Mouse (Mus musculus): ENCODE results near the gene Gm3336. TPM values are rescaled to one million over a fixed set of nuclear protein-coding genes. Genes with fewer than 3 reads are reported as not detected.

The Gm3336 gene
- polyA plus RNA-seq, 1 experiment from 2014 or later: not detected

GRCm38 (mm10) chr8:70696946-70697345 lies 21.4 kb upstream of the Gm3336 start:
- H3K4me3 ChIP-seq: no peak overlapping the region
- ATAC-seq (replicated peaks): no peak
- WGBS: 18% methylated on average over 4 of the region's 4 CpGs

GRCm38 (mm10) chr8:70697366-70698250 lies 20.7 kb upstream of the Gm3336 start:
- peaks cover 51% of the 10 kb centered on the region for H3K4me1 ChIP-seq
- H3K27ac ChIP-seq (replicated peaks): peak overlapping the region; percentile 98
- ATAC-seq (replicated peaks): no peak
- H3K27me3 ChIP-seq: no peaks in the 10 kb centered on the region
- H3K36me3 ChIP-seq: no peaks in the 10 kb centered on the region
- peak overlapping the region; percentile 100; the same call in 1 of the 2 replicates for H3K9ac ChIP-seq (replicated peaks)
- peak overlapping the region; percentile 95 for H3K4me3 ChIP-seq
- H3K4me2 ChIP-seq (replicated peaks): peak overlapping the region; percentile 71
- H3K9me3 ChIP-seq: no peaks in the 10 kb centered on the region
- 71% methylated on average over 12 of the region's 12 CpGs for WGBS

More at GRCm38 (mm10) chr8:70696946-70697345, 21.4 kb upstream of the Gm3336 start:
- Histone ChIP-seq H3K27me3 (no peaks in the 10 kb centered on the region), H3K4me2 (replicated peaks) (peak overlapping the region; percentile 52), H3K9ac (replicated peaks) (peak overlapping the region; percentile 44; the same call in 1 of the 2 replicates), H3K36me3 (no peaks in the 10 kb centered on the region), H3K4me1 (peaks cover 50% of the 10 kb centered on the region), H3K9me3 (no peaks in the 10 kb centered on the region), H3K27ac (replicated peaks) (peak overlapping the region; percentile 98)

- peaks cover 60% of the 10 kb centered on the region for H3K4me1 ChIP-seq
These were observed 19.8 kb upstream of the Gm3336 start, which contains the start of gene Jund for GRCm38 (mm10) chr8:70698310-70699109. Gene Jund, plus strand, starts transcription at chr8:70698949.

GRCm38 (mm10) chr8:70699116-70699833 lies 19.1 kb upstream of the Gm3336 start:
- H3K9me3 ChIP-seq: no peaks in the 10 kb centered on the region
- peak overlapping the region; percentile 95 for H3K4me3 ChIP-seq
- WGBS: under 1% methylated on average over 88 of the region's 89 CpGs
- ATAC-seq (replicated peaks): peak; percentile 2
- H3K9ac ChIP-seq (replicated peaks): peak overlapping the region; percentile 100
- H3K4me2 ChIP-seq (replicated peaks): peak overlapping the region; percentile 69
- peaks cover 65% of the 10 kb centered on the region for H3K4me1 ChIP-seq
- H3K36me3 ChIP-seq: peaks cover 3% of the 10 kb centered on the region; the same call in 1 of the 2 replicates
- peak overlapping the region; percentile 98 for H3K27ac ChIP-seq (replicated peaks)
- H3K27me3 ChIP-seq: no peaks in the 10 kb centered on the region

More at GRCm38 (mm10) chr8:70698310-70699109, 19.8 kb upstream of the Gm3336 start, which contains the start of gene Jund:
- WGBS: under 1% methylated on average over 68 of the region's 69 CpGs
- H3K9ac ChIP-seq (replicated peaks): peak within 1 kb of the TSS; percentile 100
- no peaks in the 10 kb centered on the region for H3K9me3 ChIP-seq
- peak within 1 kb of the TSS; percentile 95 for H3K4me3 ChIP-seq
- H3K36me3 ChIP-seq: no peaks in the 10 kb centered on the region; the same call in 1 of the 2 replicates
- peak within 1 kb of the TSS; percentile 71 for H3K4me2 ChIP-seq (replicated peaks)
- ATAC-seq (replicated peaks): peak; percentile 87
- peak within 1 kb of the TSS; percentile 98 for H3K27ac ChIP-seq (replicated peaks)
- H3K27me3 ChIP-seq: no peaks in the 10 kb centered on the region

GRCm38 (mm10) chr8:70699834-70700554 lies 18.3 kb upstream of the Gm3336 start:
- peak; percentile 7 for ATAC-seq (replicated peaks)
- Histone ChIP-seq H3K9ac (replicated peaks) (peak overlapping the region; percentile 100), H3K36me3 (peaks cover 3% of the 10 kb centered on the region; the same call in 1 of the 2 replicates), H3K27me3 (no peaks in the 10 kb centered on the region), H3K4me1 (peaks cover 65% of the 10 kb centered on the region), H3K9me3 (no peaks in the 10 kb centered on the region), H3K4me2 (replicated peaks) (peak overlapping the region; percentile 69), H3K4me3 (peak overlapping the region; percentile 95), H3K27ac (replicated peaks) (peak overlapping the region; percentile 98)
- WGBS: under 1% methylated on average over 59 of the region's 59 CpGs

GRCm38 (mm10) chr8:70700555-70700922 lies 17.8 kb upstream of the Gm3336 start:
- H3K9me3 ChIP-seq: no peaks in the 10 kb centered on the region
- 0% methylated on average over 20 of the region's 20 CpGs for WGBS
- H3K27ac ChIP-seq (replicated peaks): peak overlapping the region; percentile 98
- ATAC-seq (replicated peaks): peak; percentile 16; the same call in 1 of the 2 replicates
- H3K4me1 ChIP-seq: peaks cover 62% of the 10 kb centered on the region
- peak overlapping the region; percentile 100 for H3K9ac ChIP-seq (replicated peaks)
- H3K27me3 ChIP-seq: no peaks in the 10 kb centered on the region
- H3K36me3 ChIP-seq: peaks cover 3% of the 10 kb centered on the region; the same call in 1 of the 2 replicates
- peak overlapping the region; percentile 69 for H3K4me2 ChIP-seq (replicated peaks)
- H3K4me3 ChIP-seq: peak overlapping the region; percentile 95

GRCm38 (mm10) chr8:70701048-70701981 lies 17.0 kb upstream of the Gm3336 start:
- no peak for ATAC-seq (replicated peaks)
- Histone ChIP-seq H3K4me2 (replicated peaks) (peak overlapping the region; percentile 69), H3K4me1 (peaks cover 56% of the 10 kb centered on the region), H3K9me3 (no peaks in the 10 kb centered on the region), H3K4me3 (peak overlapping the region; percentile 95), H3K27me3 (no peaks in the 10 kb centered on the region), H3K27ac (replicated peaks) (peak overlapping the region; percentile 98), H3K36me3 (peaks cover 3% of the 10 kb centered on the region; the same call in 1 of the 2 replicates), H3K9ac (replicated peaks) (peak overlapping the region; percentile 100)
- WGBS: 54% methylated on average over 10 of the region's 10 CpGs

- no peaks in the 10 kb centered on the region for H3K9me3 ChIP-seq
- WGBS: 82% methylated on average over 2 of the region's 2 CpGs
- H3K27me3 ChIP-seq: no peaks in the 10 kb centered on the region
- H3K36me3 ChIP-seq: peaks cover 3% of the 10 kb centered on the region; the same call in 1 of the 2 replicates
- peak overlapping the region; percentile 100; the same call in 1 of the 2 replicates for H3K9ac ChIP-seq (replicated peaks)
- H3K27ac ChIP-seq (replicated peaks): 0 out of 2 replicates have a peak overlapping the region, but pooled peaks have one; percentile 2
- no peak for ATAC-seq (replicated peaks)
- peaks cover 47% of the 10 kb centered on the region for H3K4me1 ChIP-seq
- peak overlapping the region; percentile 69 for H3K4me2 ChIP-seq (replicated peaks)
- peak overlapping the region; percentile 95 for H3K4me3 ChIP-seq
These were observed 16.1 kb upstream of the Gm3336 start for GRCm38 (mm10) chr8:70701982-70702841.

- Histone ChIP-seq H3K27me3 (no peaks in the 10 kb centered on the region), H3K9ac (replicated peaks) (no peak overlapping the region), H3K36me3 (peaks cover 3% of the 10 kb centered on the region; the same call in 1 of the 2 replicates), H3K4me3 (no peak overlapping the region), H3K4me2 (replicated peaks) (0 out of 2 replicates have a peak overlapping the region, but pooled peaks have one; percentile 69), H3K4me1 (peaks cover 41% of the 10 kb centered on the region), H3K27ac (replicated peaks) (0 out of 2 replicates have a peak overlapping the region, but pooled peaks have one; percentile 2), H3K9me3 (no peaks in the 10 kb centered on the region)
- 87% methylated on average over 3 of the region's 3 CpGs for WGBS
- ATAC-seq (replicated peaks): no peak
These were observed 15.5 kb upstream of the Gm3336 start for GRCm38 (mm10) chr8:70702842-70703182.

Measured in forebrain, embryonic 15.5 days (tissue).